Mouse (Mus musculus) ovary, postnatal 14 days (tissue): ENCODE measurements at regions not wholly inside any gene's neighbourhood (a gene's known extent, or its start where the extent isn't known, plus 50 kb on each side); places are given as distances from the start of the nearest gene placed in this dataset.
A peak's percentile ranks its signal among the peaks of the same experiment; 100 is the strongest.

Source experiments
- DNase-seq: peaks from one replicate; pipeline ENCODE4 v3.0.0; 2022; ENCODE audit warnings: low spot score

- no peak for DNase-seq
These were observed 67.8 kb upstream of the Hes1 start for GRCm38 (mm10) chr16:29996139-29997069.

- no peak for DNase-seq
These were observed 64.0 kb upstream of the Hes1 start for GRCm38 (mm10) chr16:30000166-30000565.

GRCm38 (mm10) chr16:30005124-30005523 lies 59.1 kb upstream of the Hes1 start:
- DNase-seq = no peak

- DNase-seq = no peak
These were observed 57.4 kb upstream of the Hes1 start for GRCm38 (mm10) chr16:30006826-30007225.

GRCm38 (mm10) chr16:30008451-30009357 lies 55.5 kb upstream of the Hes1 start:
- DNase-seq = peak; percentile 64

GRCm38 (mm10) chr16:30009521-30010186 lies 54.5 kb upstream of the Hes1 start:
- DNase-seq = no peak

GRCm38 (mm10) chr16:30013123-30013522 lies 51.1 kb upstream of the Hes1 start:
- DNase-seq = no peak

- no peak for DNase-seq
These were observed 50.2 kb upstream of the Hes1 start for GRCm38 (mm10) chr16:30013943-30014342.
